Mouse (Mus musculus): ENCODE results near the gene Rell1.

Rell1 gene

DNA sequence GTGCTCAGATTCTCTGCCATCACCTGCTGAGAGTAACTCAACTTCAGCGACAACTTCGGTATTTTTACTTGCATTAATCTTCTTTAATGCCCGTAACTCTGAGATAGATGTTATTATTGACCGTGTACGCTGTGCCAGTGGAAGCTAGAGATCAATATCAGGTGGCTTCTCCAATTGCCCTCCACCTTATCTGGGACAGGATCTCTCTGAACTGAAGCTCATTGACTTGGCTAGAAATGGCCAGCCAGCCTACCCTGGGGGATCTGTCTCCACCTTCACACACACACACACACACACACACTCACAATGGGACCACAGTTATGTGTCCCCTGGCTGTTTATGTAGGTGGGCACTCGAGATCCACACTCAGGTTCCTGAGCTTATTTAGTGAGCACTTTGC, 16.7 kb downstream of the Rell1 start:
- no peak for DNase-seq

DNA sequence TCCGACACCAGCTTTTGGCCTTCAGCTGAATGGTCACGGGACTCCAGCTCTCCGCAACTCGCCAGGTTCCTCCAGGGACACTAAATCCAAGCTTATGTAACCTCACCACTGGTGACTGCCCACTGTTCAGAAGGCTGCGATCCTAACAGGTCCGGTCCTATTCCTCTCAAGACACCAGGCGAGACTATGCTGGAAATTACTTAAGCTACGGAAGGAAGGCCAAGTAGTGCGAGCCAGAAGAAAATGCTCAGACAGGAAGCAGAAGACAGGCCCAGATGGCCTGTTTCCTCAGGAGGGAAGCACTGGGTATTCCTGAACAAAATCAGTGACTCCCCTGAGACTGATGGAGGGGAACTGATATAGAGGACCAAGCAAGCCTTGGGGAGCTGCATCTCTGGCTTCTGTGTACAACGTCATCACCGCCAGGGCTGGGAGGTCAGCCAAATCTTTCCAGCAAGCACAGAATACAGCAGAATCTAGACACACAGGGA, 17.2 kb downstream of the Rell1 start:
- DNase-seq, result peak; percentile 78

DNA sequence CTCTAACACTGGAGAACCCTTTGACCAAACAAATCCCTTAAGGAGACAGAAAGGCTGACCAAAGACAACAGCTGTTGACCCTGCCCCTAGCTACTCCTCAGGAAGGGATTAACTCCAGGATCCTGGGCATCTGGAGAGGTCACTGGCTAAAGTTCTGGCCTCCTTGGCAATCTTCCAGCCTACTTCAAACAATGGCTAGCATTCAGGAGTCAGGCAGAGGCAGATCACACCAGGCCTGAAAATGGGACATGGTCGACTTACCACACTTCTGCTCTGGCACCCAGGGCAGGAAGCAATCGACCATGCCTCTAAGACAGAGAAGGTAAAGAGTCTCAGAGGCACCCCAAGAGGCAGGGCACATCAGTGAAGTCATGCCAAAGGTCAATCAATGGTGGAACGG, 19.5 kb downstream of the Rell1 start:
- peak; percentile 82 for DNase-seq

DNA sequence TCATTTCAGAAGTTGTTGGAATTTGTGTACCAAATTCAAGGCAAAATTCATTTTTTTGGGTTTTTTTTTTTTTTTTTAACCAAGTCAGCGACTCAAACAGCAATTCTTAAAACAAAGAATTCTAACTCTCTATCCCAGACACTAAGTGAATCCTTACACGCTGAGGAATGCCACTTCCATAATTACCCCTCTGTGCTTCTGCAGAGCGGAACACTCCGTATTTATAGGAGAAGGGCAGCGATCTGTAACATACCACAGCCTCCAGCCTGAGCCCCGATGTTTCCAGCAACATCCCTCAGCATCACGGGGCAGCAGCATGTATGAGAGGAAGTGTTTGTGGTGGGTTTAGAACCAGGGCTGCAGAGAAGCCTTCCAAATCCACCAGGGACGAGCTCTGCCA, 21.2 kb downstream of the Rell1 start:
- DNase-seq, result no peak

DNA sequence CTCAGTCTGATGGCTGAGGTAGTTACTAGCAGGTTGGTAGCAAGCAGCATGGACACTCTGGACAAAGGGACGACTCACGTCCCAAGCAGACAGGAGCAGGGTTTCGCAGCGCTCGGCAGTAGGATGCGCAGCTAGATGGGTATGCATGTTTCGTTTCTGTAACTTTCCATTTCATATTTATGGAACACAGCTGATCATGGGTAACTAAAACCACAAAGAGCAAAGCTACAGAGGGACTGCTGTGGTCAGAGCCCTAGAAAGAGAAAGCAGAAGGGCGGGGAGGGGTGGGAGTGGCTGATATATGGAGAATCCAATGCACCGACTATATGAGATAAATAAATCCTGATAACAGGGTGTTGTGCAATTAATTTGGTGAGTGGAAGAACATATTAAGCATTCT, 25.4 kb downstream of the Rell1 start:
- no peak for DNase-seq

DNA sequence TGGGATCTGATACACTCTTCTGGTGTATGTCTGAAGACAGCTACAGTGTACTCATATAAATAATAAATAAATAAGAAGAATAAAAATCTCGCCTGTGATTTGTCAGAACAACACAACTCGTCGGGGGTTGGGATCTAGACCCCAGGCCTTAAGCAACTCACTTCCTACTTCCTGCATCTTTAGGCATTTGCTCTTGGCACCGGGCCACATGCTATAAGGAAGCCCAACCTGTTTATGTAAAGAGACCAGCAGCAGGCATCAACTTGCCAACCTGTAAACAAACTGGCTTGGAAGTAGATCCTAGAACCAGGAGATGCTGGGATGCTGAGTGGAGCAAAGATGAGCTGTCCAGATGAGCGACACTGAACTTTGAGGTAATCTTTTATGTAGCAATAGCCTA, 26.8 kb downstream of the Rell1 start:
- no peak for DNase-seq

DNA sequence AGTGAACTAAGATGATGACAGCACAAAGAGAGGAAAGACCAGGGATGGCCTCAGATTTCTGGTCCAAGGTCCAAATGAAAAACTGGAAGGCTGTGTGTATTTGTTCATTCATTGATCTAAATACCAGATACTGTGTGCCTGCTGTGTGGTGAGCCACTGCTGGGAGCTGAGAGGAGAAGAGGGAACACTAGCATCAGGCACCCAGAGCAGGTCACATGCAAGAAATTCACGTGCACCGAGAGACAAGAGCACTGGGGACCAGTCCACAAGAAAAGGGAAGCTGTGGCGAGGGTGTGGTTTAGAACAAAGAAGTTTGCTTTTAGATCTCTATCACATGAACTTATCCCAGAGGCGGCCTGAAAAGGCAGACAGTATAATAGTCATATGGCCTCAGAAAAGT, 30.1 kb downstream of the Rell1 start:
- no peak for DNase-seq

DNA sequence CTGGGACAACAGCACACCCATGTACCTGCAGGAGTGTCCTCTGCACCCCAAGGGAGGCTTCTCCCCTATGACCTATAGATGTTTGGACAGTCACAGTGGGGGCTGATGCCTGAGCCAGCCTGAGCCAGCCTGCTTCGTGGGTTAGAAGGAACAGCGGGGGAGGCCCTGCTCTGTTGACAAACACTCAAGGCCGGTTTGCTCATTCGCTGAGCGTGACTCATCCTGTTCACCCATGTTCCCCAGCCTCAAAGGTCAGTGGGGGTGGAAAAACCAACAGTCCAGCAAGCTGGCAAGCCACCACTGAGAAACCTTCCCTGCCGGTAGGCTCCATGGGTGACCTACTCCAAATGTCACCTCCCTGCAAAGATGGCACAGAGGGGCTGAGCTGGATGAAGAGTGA, 32.0 kb downstream of the Rell1 start:
- DNase-seq, result peak; percentile 48

DNA sequence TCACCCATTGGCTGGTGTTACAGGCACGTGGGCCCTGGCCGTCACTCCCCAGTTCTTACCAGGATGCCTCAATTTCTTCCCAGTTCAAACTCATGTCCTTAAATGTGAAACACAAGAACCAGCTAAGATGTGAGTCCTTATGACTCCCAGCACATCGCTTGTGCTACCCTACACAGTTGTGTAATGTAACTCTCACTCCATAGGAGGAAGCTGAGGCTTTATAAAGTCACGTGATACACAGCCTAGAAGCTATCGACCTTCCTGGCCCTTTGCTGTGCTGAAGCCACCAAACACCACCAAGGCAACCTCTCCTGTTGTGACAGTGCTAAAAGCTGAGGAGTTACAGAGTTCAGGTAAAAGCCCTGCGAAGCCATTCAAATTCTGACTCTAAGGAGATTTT, 33.1 kb downstream of the Rell1 start:
- DNase-seq, result no peak

DNA sequence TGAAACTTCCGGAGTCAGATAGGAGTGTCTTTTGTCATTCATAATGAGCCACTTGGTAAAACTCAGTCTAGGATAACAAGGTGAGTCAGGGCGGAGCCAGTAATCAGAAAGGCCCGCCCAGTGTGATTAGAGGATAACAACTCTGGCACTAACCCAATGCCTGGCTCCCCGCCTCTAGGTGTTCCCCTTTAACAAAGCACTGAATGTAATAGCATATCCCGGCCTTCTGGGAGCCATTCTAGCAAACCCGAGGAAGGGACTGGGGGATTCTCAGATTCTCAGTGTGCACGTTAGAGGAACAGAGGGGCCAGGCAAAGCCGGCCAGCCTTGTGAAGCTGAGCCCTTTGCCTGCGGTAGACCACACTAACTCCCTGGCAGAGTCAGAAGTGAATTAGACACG, 35.9 kb downstream of the Rell1 start:
- peak; percentile 19 for DNase-seq

DNA sequence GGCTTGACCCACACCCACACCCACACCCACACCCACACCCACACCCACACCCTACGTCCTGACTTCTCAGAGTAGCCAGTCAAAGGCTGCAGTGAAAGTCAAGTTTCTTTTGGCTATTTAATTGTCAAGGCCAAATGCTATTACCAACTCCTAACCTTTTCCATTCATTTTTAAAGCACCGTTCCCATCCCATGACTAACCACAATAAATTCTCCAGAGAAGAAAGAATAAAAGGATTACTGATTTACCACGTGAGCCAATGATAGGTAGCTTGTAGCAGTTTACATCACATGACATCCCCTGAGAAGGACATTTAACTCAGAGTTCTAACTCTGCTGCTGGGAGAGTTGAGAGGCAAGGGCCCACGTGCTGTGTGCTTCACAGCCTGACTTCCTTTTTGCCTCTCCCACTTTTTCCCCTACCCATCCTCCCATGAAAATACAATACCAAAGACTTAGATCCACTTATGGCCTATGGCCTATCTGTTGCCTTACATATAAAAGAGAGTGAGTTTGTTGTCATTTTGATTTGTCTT, 37.8 kb downstream of the Rell1 start:
- DNase-seq, result no peak

DNA sequence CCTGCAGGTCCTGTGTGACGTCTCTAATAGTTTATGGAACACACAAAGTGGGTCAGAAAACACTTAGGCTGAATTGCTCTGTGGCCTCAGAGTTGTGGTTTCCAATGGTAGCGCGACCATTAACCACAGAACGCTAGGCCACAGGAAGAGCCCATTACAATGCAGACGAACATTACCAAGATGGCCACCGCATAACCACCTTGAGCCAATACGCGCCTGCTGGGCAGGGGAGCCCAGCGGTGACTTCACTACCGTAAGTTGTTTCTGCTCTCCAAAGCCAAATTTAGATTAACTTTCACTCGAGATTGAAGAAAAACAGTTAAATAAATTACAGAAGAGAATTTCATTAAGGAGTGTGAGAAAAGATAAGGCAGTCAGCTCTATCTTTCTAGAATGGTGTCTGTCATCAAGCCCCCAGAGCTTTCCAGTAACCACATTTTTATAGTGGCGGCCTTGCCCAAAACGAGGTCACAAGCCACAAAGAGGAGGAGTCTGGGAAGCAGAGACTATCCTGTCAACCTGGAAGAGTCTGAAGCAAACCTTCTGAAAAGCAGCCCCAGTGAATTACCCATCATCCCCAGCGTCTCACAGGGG, 43.6 kb downstream of the Rell1 start:
- no peak for DNase-seq

DNA sequence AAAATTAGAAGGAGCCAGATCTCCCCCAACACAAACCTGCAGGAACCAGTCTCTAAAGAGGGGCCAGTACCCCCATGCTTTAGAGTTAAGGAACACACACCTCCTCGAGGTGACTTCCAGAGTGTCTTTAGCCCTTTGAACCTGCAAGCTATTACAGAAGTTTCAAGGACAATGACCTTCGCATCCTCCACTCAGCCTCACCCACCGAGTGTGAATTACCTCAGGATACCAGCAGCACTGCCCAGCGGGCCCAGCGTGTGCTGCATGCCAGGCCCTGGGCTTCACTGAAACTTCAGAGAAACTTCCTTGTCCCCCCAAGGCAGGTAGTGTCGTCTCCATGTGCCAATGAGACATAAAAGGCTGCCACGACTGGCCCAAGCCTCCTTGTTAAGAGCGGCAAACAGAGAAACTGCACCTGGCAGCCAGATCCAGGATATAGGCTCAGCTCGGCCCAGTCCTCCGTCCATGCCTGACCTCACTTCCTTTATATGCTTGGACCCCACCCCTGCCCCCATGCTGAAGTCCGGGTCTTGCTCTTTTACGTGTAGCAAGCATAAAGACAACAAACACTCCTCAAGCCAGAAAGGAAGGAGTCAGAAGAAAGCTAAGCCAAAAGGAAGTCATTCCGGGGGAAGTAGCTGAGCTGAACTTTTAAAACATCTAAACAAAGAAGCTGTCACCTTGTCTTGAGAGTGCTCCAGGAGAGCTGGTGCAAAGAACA, 45.2 kb downstream of the Rell1 start:
- DNase-seq, result peak; percentile 30

DNA sequence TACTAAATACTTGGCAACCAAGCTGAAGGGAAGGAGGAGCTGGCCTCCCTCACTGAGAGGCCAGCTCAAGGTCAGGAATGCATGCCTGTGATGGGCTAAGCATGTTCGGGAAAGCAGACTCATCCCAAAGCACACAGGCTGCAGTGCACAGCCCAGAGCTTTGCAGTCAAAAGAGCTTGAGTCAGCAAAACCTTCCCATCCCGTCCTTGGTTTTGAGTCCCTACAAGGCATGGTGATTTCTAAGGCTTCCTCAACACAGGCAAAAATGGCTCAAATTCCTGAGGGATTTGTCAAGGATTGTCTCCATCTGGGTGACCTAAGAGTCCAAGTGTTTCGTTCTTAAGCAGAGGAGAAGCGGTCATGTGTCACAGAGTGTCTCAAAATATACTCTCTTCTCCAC, 50.5 kb downstream of the Rell1 start:
- DNase-seq, result no peak

DNA sequence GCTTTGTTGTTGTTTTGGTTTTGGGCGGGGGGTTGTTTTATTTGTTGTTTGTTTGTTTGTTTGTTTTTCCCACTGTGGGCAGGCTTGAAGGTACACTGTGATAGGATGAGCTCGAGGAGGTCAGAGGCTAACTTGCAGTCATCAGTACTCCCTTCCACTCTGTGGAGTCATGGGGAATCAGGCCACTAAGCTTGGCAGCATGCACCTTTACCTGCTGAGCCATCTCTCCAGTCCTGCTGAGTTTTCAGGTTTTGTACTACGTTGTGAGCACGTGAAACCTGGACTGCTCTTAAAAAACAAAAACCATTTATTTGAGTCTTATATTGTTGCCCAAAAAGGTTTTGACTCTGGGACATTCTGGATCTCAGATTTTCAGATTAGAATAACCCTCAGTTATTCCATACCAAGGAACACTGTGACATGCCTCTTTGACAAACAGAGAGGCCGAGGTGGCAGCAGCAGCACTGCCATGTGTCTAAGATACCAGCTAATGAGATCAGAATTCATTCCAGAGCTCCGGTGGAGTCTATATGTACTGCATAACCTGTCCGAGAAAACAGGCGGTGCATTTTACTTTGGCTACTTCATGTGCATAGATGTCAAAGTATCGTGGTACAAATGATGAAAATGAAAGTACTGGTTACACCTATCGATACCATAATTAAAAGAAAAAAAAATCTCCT, 52.1 kb downstream of the Rell1 start:
- DNase-seq, result no peak

DNA sequence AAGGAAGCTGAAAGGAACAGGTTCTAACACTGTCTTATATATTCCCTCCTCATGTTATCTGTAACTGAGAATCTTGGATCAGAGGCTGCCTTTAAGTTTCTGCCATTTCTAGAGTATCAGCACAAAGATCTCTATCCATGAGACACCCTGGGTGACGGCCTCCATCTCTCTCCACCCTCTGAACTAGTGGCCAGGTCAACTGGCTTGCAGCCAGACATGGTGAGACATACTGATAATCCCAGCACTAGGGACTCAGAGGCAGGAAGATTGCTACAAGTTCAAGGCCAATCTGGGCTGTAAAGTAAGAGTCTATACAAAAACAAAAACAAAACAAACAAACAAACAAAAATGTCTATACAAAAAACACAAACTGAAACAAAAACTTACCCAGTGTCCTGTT, 53.8 kb downstream of the Rell1 start:
- DNase-seq, result no peak

DNA sequence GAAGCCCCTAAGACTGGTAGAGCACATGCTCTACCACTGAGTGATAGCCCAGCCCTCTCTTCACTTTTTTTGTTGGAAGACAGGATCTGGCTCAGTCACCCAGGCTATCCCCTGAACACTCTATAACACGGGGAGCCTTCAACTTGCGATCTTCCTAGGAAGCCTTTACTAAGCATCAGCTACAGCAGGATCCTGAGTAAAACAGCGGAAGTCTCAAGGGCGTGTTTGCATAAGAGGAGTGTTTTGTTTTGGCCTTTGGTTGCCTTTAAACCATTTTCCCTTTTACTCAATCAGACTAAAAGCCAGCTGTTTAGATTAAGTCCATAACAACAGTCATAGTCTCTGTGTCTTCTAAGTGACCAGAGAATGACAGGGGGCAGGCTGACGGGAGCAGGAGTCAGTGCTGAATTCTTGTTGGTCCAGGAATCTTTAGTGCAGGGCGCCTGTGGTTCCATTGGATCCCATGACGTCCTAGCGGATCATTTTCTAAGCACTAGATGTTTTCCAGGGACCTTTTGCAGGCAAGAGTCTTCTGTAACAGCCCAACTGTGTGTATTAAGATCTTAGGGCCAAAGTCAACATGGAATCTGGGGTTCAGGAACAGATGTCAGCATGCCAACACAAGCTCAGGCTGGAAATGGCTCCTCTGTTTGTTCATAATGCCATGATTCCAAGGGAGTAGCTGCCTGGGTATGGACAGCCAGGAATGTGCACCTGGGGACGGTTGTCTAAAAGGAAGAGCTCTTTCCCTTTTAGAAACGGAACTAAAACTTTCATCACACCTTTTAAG, 58.3 kb downstream of the Rell1 start:
- no peak for DNase-seq

DNA sequence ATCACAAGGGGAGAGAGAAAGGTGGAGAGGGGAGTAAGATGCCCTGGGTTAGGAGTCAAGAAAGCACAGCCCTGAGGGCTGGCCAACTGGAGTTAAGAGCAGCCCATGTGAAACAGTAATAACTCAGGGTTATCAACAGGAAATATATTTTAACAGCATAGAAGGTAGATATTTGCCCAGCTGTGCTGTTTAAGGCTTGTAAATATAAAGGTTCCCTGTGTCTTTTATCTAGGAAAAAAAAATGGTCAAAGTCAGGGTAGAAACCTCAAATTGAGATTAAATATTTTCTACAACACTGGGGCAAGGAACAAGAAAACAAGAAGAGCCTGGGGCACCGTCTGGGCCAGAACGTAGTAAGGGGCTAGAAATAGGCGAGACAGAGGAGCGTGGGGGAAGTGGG, 61.2 kb downstream of the Rell1 start:
- no peak for DNase-seq

DNA sequence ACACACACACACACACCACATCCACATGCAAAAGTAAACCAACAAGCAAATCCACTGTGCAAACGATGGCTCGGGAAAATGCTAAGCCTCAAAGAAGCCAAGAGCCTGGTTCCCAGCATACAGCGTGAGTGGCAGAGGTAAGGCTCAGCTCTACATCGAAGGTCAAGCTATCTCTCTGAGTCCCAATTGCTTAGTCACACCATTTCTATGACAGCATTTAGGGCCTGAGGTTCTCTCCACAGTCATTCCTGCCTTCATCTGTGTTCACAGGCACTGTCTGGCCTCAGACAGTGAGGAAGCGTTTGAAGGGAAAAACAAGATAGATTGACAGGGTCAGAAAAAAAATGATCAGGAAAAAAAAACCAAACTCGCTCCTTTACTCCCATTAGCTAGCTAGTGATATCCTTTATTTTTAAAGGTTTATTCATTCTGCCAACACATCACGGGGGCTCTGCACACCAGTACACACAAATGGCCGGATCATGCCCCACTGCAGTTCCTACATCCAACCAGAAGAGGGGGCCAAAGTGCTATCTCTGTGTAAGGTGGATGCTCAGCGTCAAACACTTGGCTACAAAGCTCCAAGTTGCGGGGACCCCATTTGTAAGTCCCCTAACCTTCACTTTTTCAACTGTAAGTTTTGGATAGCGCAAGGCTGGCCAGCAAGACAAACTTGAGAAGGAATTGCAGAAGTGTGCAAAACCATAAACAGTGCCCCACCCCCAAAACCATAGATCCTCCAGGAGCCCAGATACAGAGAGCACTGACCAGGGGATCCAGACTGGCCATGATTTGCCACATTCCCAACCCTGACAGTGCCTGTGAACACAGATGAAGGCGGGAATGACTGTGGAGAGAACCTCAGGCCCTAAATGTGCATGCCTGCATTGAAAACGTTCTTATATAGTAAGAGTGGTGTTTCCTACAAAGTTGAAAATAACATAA, 62.3 kb downstream of the Rell1 start:
- peak; percentile 86 for DNase-seq

DNA sequence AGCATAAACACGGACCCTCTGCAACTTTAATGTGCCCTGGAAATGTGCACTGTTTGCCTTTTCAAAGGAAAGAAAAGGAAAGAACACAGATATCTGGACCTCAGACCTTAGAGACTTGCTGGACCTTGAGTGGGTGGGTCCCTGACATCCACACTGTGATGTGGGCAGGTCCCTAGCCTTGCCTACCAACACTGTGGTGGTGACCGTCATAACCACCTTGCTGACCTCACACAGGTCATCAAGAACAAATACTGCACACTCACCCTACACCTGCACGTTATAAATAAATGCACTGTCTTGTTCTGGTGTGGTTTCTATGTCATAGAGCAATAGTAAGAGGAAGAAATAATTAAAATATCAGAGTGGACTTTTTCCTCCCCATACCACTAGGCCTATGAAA, 65.4 kb downstream of the Rell1 start:
- no peak for DNase-seq

DNA sequence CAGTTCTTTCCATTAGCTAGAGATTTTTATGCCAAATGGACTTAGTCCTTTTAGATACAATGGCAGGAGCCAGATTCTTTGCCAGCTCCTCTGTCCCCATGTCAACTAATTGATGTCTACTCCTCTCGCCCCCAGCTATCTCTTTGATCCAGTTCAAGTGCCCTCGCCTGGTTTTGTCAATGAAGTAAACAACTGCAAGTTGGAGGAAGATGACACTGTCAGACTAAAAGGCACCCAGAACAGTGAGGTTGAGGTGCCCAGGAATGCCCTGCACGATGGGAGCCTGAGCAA, 70.9 kb downstream of the Rell1 start:
- DNase-seq, result peak; percentile 49
